Mouse (Mus musculus) olfactory bulb, adult 2 months (tissue): ENCODE results near the gene Col6a6.

ENCODE experiments used
- CTCF ChIP-seq: fragments of 200-500 bp; IDR thresholded peaks from 2 replicates; pipeline ENCODE4 v1.5.1; 2012; ENCODE audit warnings: low read depth, mild to moderate bottlenecking, low read length, moderate library complexity; ENCODE audit not compliant: insufficient read depth
- POLR2A ChIP-seq: fragments of 200-500 bp; IDR thresholded peaks from 2 replicates; pipeline ENCODE4 v1.6.1; 2012; ENCODE audit warnings: mild to moderate bottlenecking, low read depth, low read length, moderate library complexity; ENCODE audit not compliant: insufficient read depth

GRCm38 (mm10) chr9:105791810-105792209 lies 36.1 kb downstream of the Col6a6 start:
- TF ChIP-seq CTCF = no peak
- TF ChIP-seq POLR2A = no peak
